Mouse (Mus musculus) lung, adult 2 months (tissue): ENCODE measurements at regions not wholly inside any gene's neighbourhood (a gene's known extent, or its start where the extent isn't known, plus 50 kb on each side); places are given as distances from the start of the nearest gene placed in this dataset.

Experiments
- DNase-seq: peaks from one replicate; pipeline ENCODE4 v3.0.0; 2022
- H3K4me1 ChIP-seq: fragments of 200-500 bp; 2 replicates; pipeline ENCODE4 v1.6.1; 2011; ENCODE audit warnings: low read length; ENCODE audit not compliant: control insufficient read depth, insufficient read depth
- H3K4me3 ChIP-seq: fragments of 200-500 bp; replicated peaks from 2 replicates; pipeline ENCODE3; 2011; ENCODE audit warnings: low read depth, mild to moderate bottlenecking, control low read depth, low read length; ENCODE audit errors: extremely low read depth
- CTCF ChIP-seq: fragments of 200-500 bp; IDR thresholded peaks from 2 replicates; pipeline ENCODE4 v1.5.1; 2011; ENCODE audit warnings: mild to moderate bottlenecking, low read length, control low read depth; ENCODE audit not compliant: insufficient read depth
- POLR2A ChIP-seq: fragments of 200-500 bp; IDR thresholded peaks from 2 replicates; pipeline ENCODE4 v1.6.1; 2011; ENCODE audit warnings: low read depth, mild to moderate bottlenecking, control low read depth, low read length, borderline replicate concordance; ENCODE audit errors: extremely low read depth
- WGBS: fragments of 180-500 bp; shearing (Covaris S2); methylation state at CpG from one replicate; pipeline ENCODE4 v1.1.7; 2018; 5-methylcytosine and 5-hydroxymethylcytosine counted together

- Histone ChIP-seq H3K4me1 (no peaks in the 10 kb centered on the region), H3K4me3 (no peak overlapping the region)
- DNase-seq: no peak
- TF ChIP-seq CTCF (no peak), POLR2A (no peak)
- 73% methylated on average over 4 of the region's 4 CpGs for WGBS
Measured at GRCm38 (mm10) chr6:34246512-34246911, 69.6 kb upstream of the Slc35b4 start.

- WGBS: 44% methylated on average over 3 of the region's 3 CpGs
- H3K4me1 ChIP-seq: no peaks in the 10 kb centered on the region
- TF ChIP-seq POLR2A: no peak
- TF ChIP-seq CTCF: no peak
- DNase-seq: no peak
- H3K4me3 ChIP-seq: no peak overlapping the region
Measured at GRCm38 (mm10) chr6:34243001-34243400, 66.1 kb upstream of the Slc35b4 start.

GRCm38 (mm10) chr6:34242486-34242885 lies 65.6 kb upstream of the Slc35b4 start:
- no peak for DNase-seq
- WGBS: 28% methylated on average over 9 of the region's 9 CpGs

GRCm38 (mm10) chr6:34235132-34235531 lies 58.2 kb upstream of the Slc35b4 start:
- peak; percentile 25 for DNase-seq
- Histone ChIP-seq H3K4me1 (no peaks in the 10 kb centered on the region), H3K4me3 (no peak overlapping the region)
- WGBS: 63% methylated on average over 10 of the region's 10 CpGs
- no peak for TF ChIP-seq CTCF
- no peak for TF ChIP-seq POLR2A

More at GRCm38 (mm10) chr6:34242486-34242885, 65.6 kb upstream of the Slc35b4 start:
- Histone ChIP-seq H3K4me1 (no peaks in the 10 kb centered on the region), H3K4me3 (no peak overlapping the region)
- TF ChIP-seq POLR2A: no peak
- no peak for TF ChIP-seq CTCF

GRCm38 (mm10) chr6:34234443-34235020 lies 57.6 kb upstream of the Slc35b4 start:
- WGBS: 69% methylated on average over 5 of the region's 5 CpGs
- TF ChIP-seq POLR2A (no peak), CTCF (no peak)
- H3K4me3 ChIP-seq: no peak overlapping the region
- no peak for DNase-seq
- no peaks in the 10 kb centered on the region for H3K4me1 ChIP-seq

- TF ChIP-seq CTCF (peak; percentile 67), POLR2A (no peak)
- Histone ChIP-seq H3K4me3 (no peak overlapping the region), H3K4me1 (no peaks in the 10 kb centered on the region)
- 26% methylated on average over 13 of the region's 13 CpGs for WGBS
- peak; percentile 29 for DNase-seq
Measured at GRCm38 (mm10) chr6:34230768-34231381, 54.0 kb upstream of the Slc35b4 start.

GRCm38 (mm10) chr6:34227131-34227530 lies 50.2 kb upstream of the Slc35b4 start:
- no peak for DNase-seq
- no peak for TF ChIP-seq CTCF
- TF ChIP-seq POLR2A: no peak
- no peaks in the 10 kb centered on the region for H3K4me1 ChIP-seq
- H3K4me3 ChIP-seq: no peak overlapping the region
- 69% methylated on average over 4 of the region's 4 CpGs for WGBS
